Mouse (Mus musculus): ENCODE data around the gene Daam1.

The Daam1 gene

DNA sequence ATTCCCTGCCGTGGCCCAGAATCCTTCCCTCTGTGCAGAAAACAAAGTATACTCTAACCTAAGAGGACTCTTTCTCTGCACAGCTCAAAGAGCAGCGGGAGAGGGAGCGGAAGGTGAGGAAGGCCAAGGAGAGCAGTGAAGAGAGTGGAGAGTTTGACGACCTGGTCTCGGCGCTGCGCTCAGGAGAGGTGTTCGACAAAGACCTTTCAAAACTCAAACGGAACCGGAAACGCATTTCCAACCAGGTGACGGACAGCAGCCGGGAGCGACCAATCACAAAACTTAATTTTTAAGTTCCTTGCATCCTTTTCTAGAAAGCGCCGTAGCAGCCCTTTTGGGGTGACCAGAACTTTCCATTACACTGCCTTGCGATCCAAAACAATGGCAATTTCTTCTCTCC lies 158.7 kb downstream of the Daam1 start:
- DNase-seq (ENCODE audit: extremely low read depth, insufficient read length, low spot score) = no peak

DNA sequence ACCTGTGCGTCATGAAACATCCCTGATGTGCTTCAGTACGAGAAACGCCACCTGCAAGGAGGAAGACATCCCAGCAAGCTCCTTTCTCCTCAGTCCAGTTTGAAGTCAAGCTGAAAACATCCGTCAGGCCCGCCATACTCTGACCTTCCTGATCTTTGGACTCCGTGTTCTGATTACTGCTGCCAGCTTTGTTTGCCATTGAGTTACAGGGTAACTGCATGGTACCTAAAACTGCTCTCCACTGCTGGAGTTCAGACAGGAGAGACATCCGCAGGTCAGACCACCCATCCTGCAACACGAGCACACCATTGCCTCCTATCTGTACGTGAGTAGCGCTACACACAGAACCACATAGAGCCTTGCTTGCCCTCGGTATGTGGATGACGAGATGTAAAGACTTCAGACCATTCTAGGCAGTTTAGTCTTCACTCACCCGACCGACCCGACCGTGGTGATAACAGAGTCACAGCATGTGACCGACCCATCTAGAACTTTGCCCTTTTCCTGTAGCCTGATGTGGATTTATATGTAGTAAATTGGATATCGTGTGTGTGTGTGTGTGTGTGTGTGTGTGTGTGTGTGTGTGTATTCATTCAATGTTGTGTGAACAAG lies 161.8 kb downstream of the Daam1 start:
- no peak for DNase-seq (ENCODE audit: extremely low read depth, insufficient read length, low spot score)

DNA sequence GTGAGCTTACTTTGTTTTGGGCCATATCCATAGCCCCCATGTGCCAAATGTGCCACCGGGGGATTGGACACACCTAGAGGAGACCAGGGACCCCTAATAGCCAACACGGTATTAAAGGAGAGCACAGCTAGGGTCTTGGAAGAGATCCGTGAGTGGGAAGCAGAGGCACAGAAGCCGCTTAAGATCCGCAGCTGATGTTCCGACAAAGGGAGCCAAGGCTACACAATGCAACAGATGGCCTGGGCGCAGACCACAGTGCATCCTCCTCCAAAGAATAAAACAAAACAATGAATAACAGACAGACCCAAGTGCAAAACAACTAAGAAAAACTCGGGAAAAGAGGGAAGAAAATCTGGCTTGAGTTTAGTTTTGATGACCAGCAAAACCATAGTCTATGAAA lies 165.0 kb downstream of the Daam1 start:
- no peak for DNase-seq (ENCODE audit: extremely low read depth, insufficient read length, low spot score)

DNA sequence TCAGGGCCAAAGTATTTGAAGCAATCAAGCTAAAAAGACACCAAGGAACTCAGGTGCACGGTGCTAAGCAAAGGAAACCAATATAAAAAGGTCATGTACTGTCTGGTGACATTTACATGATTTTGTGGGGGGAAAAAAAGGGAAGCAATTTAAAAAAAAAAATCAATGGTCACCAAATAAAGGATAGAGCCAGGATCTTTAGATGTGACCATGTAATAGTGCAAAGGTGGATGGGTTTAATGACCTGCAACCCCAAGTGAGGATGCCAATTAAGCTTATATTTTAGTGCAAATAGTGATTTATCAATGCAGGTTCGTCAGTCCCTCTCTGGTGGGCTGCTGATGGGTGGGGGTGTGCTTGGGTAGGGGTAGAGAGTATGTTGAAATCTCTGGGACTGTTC lies 166.0 kb downstream of the Daam1 start:
- no peak for DNase-seq (ENCODE audit: extremely low read depth, insufficient read length, low spot score)

DNA sequence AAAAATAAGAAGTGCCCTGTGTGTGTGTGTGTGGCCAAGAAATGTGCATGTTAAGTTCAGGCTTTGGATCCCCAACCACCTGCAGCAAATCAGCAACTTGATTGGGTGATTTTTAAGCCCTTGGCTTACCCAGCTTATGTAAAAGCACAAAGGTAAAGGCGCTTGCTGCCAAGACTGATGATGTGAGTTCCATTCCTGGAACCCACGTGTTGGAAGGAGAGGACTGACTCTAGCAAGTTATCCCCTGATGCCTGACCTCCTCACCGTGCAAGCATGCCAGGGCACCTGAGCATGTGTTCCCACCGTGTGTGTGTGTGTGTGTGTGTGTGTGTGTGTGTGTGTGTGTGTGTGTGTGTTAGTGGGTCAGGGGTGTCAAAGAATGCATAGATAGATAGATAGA lies 166.5 kb downstream of the Daam1 start:
- DNase-seq (ENCODE audit: extremely low read depth, insufficient read length, low spot score) = no peak

DNA sequence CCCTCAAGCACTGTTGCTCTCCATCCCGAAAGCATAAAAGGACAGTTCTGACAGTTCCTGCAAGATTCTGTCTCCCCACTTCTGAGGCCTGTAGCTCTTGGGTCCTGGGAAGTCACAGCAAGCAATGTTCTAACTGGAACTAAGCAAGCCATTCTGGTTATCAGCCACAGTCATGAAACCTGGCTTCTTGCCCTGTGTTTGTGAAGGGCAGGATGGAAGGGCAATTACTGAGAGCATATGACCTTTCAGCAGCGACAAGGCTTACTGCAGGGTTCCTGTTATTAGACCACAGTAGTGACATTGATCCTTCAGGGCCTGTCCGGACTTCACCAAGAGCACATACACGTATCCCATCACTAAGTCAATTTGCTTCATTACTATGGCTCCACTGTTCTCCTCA lies 167.8 kb downstream of the Daam1 start:
- no peak for DNase-seq (ENCODE audit: extremely low read depth, insufficient read length, low spot score)

DNA sequence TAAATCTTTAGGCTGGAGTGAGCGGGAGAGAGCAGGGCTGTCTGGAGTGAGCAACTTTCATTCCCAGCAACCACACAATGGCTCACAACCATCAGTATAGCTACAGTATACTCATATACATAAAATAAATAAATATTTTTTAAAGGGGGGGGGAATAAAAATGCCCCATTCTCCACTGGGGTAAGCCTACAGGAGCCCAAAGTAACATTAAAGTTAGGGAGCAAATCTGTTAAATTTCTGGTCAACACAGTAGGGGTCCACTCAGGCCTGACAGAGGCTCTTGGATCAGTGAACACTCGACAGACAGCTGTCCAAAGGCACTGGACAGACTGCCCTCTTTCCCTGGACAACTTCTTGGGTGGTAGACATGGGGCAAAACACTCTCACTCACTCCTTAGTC lies 168.8 kb downstream of the Daam1 start:
- DNase-seq (ENCODE audit: extremely low read depth, insufficient read length, low spot score) = no peak

DNA sequence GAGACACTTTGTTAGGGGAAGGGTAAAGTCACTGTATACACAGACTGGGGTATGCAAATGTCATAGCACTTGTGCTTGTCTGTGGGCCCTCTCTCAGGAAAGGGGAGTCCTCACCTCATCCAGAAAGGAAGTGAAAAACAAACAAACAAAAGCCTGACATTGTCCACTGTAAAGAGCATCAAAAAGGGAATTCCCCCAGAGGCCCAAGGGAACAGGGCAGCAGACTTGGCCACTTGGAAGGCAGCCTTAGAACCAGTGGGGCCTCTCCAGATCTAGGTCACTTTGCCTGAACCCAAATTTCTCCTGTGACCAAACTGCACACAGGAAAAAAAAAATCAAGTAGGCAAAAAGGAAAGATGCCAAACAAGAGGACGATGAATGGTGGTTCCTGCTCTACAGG lies 170.9 kb downstream of the Daam1 start:
- no peak for DNase-seq (ENCODE audit: extremely low read depth, insufficient read length, low spot score)

DNA sequence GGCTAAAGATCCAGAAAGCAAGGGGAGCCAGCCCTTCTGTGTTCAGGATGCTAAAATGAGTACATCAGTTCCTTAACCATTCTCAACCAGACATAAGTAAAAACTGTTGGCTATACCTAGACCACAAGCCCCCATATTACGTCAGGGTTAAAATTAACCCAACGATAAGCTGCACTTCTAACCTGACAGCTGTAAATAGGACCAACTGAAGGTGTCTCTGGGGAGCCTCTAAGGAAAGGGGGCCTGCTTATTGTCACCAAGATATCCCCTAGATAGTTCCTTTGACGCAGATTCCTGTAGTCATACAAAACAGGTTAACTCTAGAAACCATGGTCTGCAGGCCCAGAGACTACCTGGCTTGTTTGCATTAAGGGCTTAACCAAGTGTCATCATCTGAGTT lies 174.4 kb downstream of the Daam1 start:
- DNase-seq (ENCODE audit: extremely low read depth, insufficient read length, low spot score) = no peak

DNA sequence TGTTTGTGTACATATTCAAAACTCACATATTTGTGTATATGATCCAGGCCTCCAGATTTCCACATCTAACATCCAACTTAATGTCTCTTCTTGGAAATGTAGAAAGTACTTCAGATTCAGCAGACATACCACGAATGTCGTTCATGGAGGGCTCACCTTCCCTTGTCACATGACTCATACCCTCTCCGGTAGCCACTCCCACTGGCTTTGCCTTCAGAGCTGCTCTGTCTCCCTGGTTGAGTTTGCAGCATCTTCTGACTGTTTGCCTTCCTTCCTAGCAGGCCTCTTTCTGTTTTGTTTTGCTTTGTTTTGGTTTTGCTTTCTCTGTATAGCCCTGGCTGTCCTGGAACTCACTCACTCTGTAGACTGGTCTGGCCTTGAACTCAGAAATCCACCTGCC lies 176.8 kb downstream of the Daam1 start:
- no peak for DNase-seq (ENCODE audit: extremely low read depth, insufficient read length, low spot score)

DNA sequence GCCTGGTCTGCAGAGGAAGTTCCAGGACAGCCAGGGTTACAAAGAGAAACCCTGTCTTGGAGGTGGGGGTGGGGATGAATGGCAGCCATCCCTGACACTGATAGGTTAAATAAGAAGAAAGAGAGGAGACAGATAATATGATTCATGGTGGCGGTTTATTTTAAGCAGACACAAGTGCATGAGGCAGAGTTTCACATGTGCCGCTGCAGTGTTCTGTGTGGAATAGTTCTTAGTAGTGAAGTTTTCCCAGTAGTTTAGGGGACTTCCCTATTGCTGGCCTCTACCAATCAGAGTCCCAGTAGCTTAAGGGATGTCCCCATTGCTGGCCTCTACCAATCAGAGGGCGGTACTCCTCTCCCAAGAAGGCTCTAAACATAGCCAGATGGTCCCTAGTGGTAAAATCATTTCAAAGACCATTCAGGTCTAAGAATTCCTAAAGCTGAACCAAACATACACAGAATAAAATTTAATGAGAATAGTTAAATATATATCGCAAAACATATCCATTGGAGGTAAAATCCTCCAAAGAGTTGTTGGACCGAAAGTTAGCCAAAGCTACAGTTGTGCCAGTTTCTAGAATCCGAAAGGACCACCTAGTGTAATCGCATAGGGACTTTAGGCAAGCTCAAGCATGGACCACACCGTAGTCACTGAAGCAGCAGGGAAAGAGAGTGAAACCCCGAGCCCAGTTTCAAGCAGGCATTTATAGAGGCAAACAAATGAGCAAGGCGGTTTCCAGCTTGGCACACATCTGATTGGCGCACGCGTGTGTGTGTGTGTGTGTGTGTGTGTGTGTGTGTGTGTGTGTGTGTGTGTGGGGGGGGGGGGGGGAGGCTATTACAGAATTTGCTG lies 178.4 kb downstream of the Daam1 start:
- no peak for DNase-seq (ENCODE audit: extremely low read depth, insufficient read length, low spot score)

DNA sequence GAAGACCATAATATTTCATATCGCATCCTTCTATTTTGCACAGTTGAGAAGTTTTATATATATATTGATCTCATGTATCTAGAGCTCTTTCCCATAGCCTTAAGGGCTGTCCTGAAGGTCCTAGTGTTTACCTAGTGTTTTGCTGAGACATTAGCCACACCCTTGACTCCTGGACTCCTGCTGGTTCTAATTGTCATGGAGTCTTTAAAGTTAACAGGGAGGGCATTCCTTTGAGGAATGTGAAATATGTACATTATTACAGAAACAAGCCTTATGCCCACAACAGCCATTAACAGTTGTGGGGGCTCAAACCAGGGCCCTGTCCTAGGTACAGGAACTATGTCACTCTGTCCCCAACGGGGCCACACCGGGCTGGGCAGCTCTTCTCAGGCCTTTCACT lies 180.5 kb downstream of the Daam1 start:
- DNase-seq (ENCODE audit: extremely low read depth, insufficient read length, low spot score) = no peak

DNA sequence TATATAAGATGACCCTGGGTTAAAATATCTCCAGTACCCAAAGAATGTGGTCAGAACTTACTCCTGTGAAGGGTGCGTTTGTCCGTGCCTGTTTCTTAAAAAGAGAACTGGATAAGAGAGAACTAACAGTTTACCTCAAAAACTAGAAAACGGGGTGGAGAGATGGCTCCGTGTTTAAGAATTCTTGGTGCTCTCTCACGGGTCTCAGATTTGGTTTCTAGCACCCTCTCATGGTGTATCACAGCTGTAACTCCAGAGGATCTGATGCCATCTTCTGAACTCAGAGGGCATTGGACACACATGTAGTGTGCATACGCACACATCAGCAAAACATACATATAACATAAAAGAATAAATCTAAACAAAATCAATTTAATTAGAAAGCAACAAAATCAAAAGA lies 181.2 kb downstream of the Daam1 start:
- no peak for DNase-seq (ENCODE audit: extremely low read depth, insufficient read length, low spot score)

DNA sequence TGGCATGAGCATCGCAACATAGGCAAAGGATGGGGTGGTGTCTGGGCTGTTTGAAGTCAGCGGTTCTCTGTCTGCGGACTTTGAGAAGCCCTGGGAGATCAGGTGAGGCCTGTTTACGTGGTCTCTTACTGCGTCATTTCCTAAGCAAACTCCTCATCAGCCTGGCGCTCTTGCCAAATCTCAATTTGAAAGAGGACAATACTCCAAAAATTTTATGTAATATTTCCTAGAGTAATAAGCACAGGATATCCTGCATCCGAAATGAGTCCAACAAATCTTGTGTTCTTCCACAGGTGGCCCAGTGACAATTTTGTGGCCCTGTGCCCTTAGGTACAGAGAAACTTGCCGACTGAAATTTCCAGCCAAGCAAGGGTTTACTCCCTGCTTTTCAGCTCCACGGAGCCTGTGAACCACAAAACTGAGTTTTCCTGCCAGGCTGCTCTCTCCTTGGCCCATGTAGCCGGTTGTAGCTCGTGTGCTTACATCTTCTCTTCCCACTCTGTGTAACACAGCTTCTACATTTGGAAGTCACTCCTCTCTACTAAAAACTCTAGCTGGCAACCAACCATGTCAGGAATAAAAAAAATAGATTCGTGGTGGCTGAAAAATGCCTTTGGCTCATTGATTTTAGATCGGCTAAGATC lies 183.0 kb downstream of the Daam1 start:
- DNase-seq (ENCODE audit: extremely low read depth, insufficient read length, low spot score) = no peak

DNA sequence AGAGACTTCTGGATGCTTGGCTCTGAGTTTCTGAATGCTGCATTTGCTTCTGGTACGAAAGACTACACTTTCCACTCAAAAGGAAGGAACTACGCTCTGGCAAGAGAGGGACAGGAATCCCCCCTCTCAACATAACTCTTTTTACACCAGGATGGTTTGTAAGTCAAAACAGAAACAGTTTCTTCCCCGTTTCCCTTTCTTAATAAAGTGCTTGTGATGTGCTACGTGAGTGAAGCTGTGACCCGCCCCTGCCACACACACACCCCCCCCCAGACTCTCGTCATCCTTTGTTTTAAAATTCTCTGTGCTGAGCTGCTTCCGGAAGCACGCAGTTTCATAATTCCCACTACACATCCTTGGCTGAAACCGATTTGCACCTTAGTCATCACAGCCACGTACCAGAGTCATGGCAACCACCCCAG lies 183.5 kb downstream of the Daam1 start:
- peak; percentile 33 for DNase-seq (ENCODE audit: extremely low read depth, insufficient read length, low spot score)

DNA sequence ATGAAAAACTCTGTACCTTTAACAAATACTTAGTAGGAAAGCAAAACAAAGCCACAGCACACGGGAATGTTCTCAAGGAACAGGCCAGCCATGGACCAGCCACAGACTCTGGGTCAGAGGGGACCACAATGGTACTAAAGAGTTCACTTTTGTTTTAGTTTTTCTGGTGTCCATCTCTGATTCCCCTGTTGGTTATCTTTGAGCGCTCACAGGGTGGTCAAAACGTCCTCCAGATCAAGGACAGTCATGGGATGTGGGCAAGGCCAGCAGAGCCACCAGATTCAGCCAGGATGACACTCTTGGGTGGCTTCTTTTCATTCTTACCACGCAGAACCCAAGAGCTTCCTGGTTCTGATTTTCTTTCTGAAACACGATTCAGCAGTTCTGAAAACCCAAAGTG lies 184.4 kb downstream of the Daam1 start:
- no peak for DNase-seq (ENCODE audit: extremely low read depth, insufficient read length, low spot score)

DNA sequence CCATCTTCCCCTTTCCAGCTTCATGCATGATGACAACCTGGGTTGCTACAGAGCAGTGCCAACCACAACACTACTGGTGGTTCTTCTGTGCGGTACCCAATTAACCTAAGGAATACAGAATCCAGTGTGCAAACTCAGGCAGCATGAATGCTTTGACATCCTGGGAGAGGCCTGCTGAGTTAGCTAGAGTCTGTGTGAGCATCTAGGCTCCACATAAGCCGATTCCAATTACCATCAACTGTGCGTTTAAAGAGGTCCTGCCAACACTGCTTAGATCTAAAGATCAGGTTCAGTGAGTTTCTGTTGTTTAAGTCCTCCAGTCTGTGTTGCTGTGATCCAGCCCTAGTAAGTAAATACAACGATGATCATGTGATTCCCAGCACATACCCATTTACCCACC lies 189.4 kb downstream of the Daam1 start:
- no peak for DNase-seq (ENCODE audit: extremely low read depth, insufficient read length, low spot score)

DNA sequence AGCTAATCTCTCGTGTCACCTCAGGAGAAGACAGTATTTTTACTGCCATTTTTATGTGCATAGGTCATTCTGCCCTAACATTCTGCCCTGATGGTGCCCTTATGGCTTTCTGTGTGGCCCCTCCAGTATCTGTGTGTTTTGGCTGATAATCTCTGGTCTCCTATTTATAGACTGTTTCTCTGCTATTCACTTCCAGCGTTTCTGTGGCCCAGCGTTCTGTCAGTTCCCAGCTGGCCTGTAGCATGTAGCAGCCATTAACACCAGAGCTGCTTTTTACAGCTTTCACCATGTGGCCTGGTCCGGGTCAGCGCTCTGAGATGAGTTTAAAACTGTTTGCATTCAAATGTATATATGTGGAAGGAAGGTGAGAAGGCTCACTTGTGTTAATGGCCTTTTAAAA lies 190.7 kb downstream of the Daam1 start:
- DNase-seq (ENCODE audit: extremely low read depth, insufficient read length, low spot score) = no peak

DNA sequence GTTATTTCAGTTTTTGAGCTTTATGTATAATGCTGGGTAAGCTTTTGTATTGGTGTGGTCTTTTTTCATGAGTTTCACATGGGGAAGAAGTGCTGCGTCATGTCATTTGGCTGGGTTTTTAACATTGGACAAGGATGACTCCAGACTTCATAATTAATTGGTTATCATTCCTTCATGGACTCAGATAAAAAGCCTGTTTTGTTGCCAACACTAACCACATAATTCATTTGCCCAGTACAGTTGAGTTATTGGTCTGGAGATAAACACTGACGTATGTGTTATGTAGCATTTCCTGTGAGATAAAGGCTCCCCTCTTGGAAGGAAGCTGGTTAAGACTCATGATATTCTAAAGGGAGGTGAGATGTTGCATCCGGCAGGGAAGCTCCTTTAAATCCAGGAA lies 191.9 kb downstream of the Daam1 start:
- no peak for DNase-seq (ENCODE audit: extremely low read depth, insufficient read length, low spot score)

DNA sequence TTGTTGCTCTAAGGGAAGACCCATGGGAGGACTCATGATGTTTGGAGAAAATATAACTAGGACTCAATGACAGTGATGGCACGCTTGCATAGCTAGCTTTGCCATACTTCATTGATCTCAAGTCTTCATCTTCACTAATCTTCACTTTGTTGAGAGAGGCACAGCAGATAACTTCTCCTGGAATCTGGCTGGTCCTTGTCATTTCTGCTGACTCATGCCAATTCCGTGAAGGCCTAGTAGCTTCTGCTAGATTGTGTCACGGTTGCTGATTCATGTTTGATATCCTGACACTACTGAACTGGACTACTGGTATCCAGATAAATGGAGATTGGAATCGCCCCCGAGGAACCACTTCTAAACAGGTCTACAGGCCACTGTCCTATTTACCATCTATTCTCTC lies 192.7 kb downstream of the Daam1 start:
- DNase-seq (ENCODE audit: extremely low read depth, insufficient read length, low spot score) = no peak

DNA sequence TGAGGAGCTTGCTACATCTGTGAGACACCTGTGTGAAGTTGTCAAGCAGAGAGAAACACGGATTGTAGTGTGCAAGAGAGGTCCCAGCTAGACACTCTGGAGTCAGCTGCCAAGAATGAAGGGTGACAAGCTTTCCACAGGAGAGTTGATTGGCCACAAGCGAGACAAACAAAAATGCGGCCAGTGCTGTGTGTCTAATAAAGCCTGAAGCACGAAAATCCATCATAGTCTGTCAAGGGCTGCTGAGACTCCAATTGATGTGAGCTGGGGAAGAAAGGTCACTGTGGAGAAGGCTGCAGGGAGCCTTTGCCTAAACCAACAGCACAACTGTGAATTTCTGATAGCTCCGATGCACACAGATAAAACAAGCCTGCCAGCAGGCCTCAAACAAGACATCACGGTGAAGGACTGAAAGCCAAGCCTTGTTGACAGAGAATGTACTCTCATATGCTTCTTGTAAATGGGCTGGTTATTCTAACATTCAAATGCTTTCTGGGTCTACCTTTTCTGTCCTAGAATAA lies 194.5 kb downstream of the Daam1 start:
- no peak for DNase-seq (ENCODE audit: extremely low read depth, insufficient read length, low spot score)

DNA sequence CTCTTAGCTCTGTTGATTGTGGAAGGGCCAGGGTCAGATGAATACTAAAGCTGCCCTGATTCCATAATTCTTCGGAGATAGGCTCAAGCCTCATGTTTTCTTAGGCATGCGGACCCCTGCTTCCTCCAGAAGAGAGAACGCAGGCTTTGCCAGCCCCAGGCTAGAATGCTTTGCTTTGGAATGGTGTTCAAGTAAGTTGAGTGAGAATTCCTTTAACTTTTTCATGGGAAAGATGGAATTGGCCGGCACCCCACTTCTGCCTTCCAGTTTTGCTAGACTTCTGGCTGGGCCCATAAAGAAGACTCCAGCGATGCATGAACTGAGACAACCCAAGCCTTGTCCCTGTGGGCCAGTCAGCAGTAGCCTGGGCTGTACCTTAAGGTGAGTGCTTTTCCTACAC lies 200.3 kb downstream of the Daam1 start:
- DNase-seq (ENCODE audit: extremely low read depth, insufficient read length, low spot score) = no peak

Measured in 3134 (cell line).